Mouse (Mus musculus) gastrocnemius, adult 8-10 months (tissue): ENCODE results near the gene Eps8l2. TPM values are rescaled to one million over a fixed set of nuclear protein-coding genes. Genes with fewer than 3 reads are reported as not detected.

Source experiments
- DNase-seq, 2 experiments: peaks; one replicate each; pipeline ENCODE4 v3.0.0; 2022; ENCODE audit warnings: low spot score in 2 of 2
- total RNA-seq, 4 experiments: library from RNA; stranded (reverse); gene quantifications; 2 replicates each; pipeline ENCODE4 v1.2.4; 2022

The Eps8l2 gene
- 1 to 10 TPM; 1.3 to 3.4 (median 2.2) TPM for total RNA-seq

- no peak for DNase-seq
Observed at GRCm38 (mm10) chr7:141338576-141339131, at the start of gene Eps8l2. Gene Eps8l2 (plus strand): TSS chr7:141338880.

GRCm38 (mm10) chr7:141291921-141292582 is 46.6 kb upstream of the Eps8l2 start, which contains the start of gene Drd4:
Gene Drd4 (plus strand): TSS chr7:141292006.
- DNase-seq, result no peak

- DNase-seq, result no peak
Observed at GRCm38 (mm10) chr7:141292583-141293388, 45.9 kb upstream of the Eps8l2 start.

- no peak for DNase-seq
Observed at GRCm38 (mm10) chr7:141293852-141294471, 44.7 kb upstream of the Eps8l2 start.

DNA sequence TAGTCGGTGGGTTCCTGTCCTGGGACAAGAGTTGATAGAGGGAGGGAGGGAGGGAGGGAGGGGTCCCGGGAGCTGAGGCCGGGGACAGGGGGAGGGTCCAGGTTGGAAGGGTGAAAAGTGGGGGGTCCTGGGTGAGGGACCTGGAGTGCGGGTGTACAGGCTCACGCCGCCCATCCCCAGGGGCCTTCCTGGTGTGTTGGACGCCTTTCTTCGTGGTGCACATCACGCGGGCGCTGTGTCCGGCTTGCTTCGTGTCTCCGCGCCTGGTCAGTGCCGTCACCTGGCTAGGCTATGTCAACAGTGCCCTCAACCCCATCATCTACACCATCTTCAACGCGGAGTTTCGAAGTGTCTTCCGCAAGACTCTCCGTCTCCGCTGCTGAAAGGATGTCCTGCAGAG is 44.2 kb upstream of the Eps8l2 start:
- DNase-seq, result no peak

GRCm38 (mm10) chr7:141297926-141298650 is 40.6 kb upstream of the Eps8l2 start:
- no peak for DNase-seq

DNA sequence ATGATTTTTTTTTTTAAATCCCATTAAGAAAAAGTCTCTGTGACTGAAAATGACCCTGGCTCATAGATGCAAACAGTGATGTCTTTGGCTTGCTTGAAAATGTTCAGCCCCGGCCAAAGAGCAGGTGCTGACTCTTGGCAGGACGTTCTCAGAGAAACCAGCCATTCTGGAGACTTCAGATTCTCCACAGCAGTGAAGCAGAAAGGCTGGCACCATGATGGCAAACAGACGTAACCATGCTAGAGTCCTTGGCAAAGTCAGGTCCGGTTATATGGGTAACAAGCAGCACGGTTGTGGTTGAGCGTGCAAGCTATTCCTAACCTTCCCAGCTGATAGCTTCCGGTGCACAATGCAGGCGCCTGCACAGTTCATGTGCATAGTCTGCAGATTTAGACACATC is 39.5 kb upstream of the Eps8l2 start:
- DNase-seq, result no peak

- no peak for DNase-seq
Observed at GRCm38 (mm10) chr7:141301386-141301785, 37.3 kb upstream of the Eps8l2 start.

GRCm38 (mm10) chr7:141302702-141303268 is 35.9 kb upstream of the Eps8l2 start:
- no peak for DNase-seq

- DNase-seq, result no peak
Observed at GRCm38 (mm10) chr7:141304537-141304936, 34.1 kb upstream of the Eps8l2 start.

GRCm38 (mm10) chr7:141314416-141314815 is 24.3 kb upstream of the Eps8l2 start:
- DNase-seq, result no peak

GRCm38 (mm10) chr7:141315076-141315475 is 23.6 kb upstream of the Eps8l2 start:
- DNase-seq, result no peak

- DNase-seq, result no peak
Observed at GRCm38 (mm10) chr7:141315974-141316373, 22.7 kb upstream of the Eps8l2 start.

DNA sequence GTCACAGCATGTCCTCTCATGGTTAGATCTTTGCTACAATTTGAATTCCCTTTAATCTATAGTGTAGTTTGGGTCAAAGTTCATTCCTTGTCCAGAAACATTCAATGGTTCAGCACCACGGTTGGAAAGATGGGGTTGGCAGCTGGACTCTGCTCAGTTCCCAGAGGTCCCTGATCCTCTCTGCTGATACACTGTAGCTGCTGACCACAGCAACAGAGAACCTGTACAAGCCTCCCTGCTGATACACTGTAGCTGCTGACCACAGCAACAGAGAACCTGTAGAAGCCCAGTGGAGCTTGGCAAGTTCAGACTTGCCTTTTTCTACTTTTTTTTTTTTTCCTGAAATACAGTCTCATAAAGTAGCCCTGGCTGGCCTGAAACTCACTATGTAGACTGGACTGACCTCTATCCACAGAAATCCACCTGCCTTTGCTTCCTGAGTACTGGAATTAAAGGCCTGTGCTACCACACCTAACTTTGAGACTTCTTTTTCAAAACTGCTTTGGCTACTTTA is 21.0 kb upstream of the Eps8l2 start:
- DNase-seq, result no peak

GRCm38 (mm10) chr7:141319446-141319845 is 19.2 kb upstream of the Eps8l2 start:
- no peak for DNase-seq

DNA sequence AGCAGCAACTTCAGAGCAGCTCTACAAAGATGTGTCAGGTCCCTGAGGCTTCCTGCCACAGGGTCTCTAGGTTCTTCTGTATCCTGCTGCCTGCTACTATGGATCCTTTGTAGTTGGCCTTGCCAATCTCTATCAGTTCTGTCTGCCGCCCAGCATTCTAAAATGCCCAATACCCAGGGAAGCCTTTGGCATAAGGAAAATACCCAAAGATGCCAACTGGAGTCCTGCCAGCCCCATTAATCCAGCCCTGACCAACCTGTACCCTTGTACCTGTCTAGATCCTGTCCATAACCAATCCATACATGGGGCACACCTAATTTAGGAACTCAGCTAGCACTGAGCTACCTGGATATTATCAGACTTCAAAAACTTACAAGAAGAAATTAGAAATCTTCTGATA is 14.0 kb upstream of the Eps8l2 start:
- DNase-seq, result no peak

- no peak for DNase-seq
Observed at GRCm38 (mm10) chr7:141326546-141327446, 11.9 kb upstream of the Eps8l2 start.

DNA sequence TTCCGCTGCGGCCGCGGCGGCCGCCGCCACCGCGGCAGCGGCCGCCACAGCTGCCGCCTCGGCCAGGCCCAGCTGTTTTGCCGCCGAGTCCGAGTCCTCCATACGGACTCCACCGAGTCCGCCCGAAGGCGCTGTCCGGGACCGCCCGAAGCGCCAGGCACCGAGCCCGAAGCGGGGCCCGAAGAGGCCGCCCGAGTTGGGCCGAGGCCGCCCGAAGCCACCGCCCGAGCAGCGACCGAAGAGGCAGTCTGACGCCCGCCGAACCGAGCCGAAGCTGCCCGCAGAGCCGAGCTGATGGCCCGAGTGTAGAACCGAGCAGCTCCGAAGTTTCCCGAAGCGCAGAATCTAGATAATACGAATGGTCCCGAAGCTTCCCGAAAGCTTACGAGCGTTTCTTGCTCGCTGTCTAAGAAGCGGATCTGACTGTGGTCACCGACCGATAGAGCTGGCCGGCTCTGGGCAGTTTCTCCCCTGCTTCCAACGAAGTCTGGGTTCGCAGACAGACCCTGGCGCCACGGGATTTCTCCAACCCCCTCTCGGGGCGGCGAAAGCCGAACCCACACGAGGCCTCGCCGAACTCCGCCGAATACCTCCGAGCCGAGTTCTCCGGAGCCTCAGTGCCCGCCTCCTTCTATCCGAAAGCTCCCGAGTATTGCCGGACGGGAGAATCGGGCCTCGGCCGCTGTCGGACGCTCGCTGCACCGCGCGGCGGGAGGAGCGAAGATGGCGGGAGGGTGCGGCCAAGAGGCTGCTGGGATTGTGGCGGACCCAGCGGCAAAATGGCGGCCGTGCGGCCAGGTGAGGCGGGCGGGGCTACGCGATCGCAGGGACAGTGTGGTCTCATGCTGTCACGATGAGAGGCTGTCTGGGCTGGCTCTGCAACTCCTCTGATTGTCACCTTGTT is 11.0 kb upstream of the Eps8l2 start, which contains the start of the genes Deaf1 and Tmem80:
Gene Deaf1 (minus strand): TSS at position 222 of the 904 bp plus-strand sequence.
Gene Tmem80 (plus strand): TSS at position 271 of the 904 bp plus-strand sequence.
- DNase-seq, result peak; percentile 99 to 100
